Mouse (Mus musculus): ENCODE results near the gene Hoxc10. TPM values are rescaled to one million over a fixed set of nuclear protein-coding genes. Genes with fewer than 3 reads are reported as not detected.

Hoxc10 gene
- polyA plus RNA-seq, 1 experiment from 2014 or later = not detected

- no peak for ATAC-seq (ENCODE audit: low FRiP score)
- Histone ChIP-seq H3K27ac (ENCODE audit: low read depth, low read length) (no peak overlapping the region), H3K9ac (ENCODE audit: low read length) (no peak overlapping the region)
Observed at GRCm38 (mm10) chr15:103015406-103016166, 49.0 kb downstream of the Hoxc10 start.

GRCm38 (mm10) chr15:103018636-103019035 lies 52.0 kb downstream of the Hoxc10 start, which contains the start of gene Hoxc4:
TSS of gene Hoxc4 (plus strand) at chr15:103018934.
- H3K4me1 ChIP-seq (ENCODE audit: control insufficient read depth, insufficient read depth, low read length) = no peaks in the 10 kb centered on the region
- no peak within 1 kb of the TSS for H3K9ac ChIP-seq (ENCODE audit: low read length)
- ATAC-seq (ENCODE audit: low FRiP score) (no peak), DNase-seq (ENCODE audit: low spot score, missing footprints) (no peak)
- H3K36me3 ChIP-seq (ENCODE audit: control insufficient read depth, insufficient read depth, low read length) = no peaks in the 10 kb centered on the region
- H3K9me3 ChIP-seq (ENCODE audit: control insufficient read depth, low read length) = no peaks in the 10 kb centered on the region
- H3K27ac ChIP-seq (ENCODE audit: low read depth, low read length) = no peak within 1 kb of the TSS
- no peak within 1 kb of the TSS for H3K4me2 ChIP-seq
- H3K4me3 ChIP-seq (ENCODE audit: low read depth, low read length) = no peak within 1 kb of the TSS
- 2% methylated on average over 9 of the region's 9 CpGs for WGBS
- peaks cover 100% of the 10 kb centered on the region for H3K27me3 ChIP-seq (ENCODE audit: control insufficient read depth, insufficient read depth, low read length)

More at GRCm38 (mm10) chr15:103015406-103016166, 49.0 kb downstream of the Hoxc10 start:
- Histone ChIP-seq H3K27me3 (ENCODE audit: control insufficient read depth, insufficient read depth, low read length) (peaks cover 99% of the 10 kb centered on the region), H3K9me3 (ENCODE audit: control insufficient read depth, low read length) (no peaks in the 10 kb centered on the region), H3K4me2 (no peak overlapping the region), H3K4me3 (ENCODE audit: low read depth, low read length) (no peak overlapping the region), H3K36me3 (ENCODE audit: control insufficient read depth, insufficient read depth, low read length) (no peaks in the 10 kb centered on the region), H3K4me1 (ENCODE audit: control insufficient read depth, insufficient read depth, low read length) (no peaks in the 10 kb centered on the region)
- under 1% methylated on average over 19 of the region's 19 CpGs for WGBS
- DNase-seq (ENCODE audit: low spot score, missing footprints) = no peak

- DNase-seq (ENCODE audit: low spot score, missing footprints) (no peak), ATAC-seq (ENCODE audit: low FRiP score) (no peak)
- Histone ChIP-seq H3K36me3 (ENCODE audit: control insufficient read depth, insufficient read depth, low read length) (no peaks in the 10 kb centered on the region), H3K27me3 (ENCODE audit: control insufficient read depth, insufficient read depth, low read length) (peaks cover 100% of the 10 kb centered on the region), H3K4me3 (ENCODE audit: low read depth, low read length) (no peak overlapping the region), H3K9me3 (ENCODE audit: control insufficient read depth, low read length) (no peaks in the 10 kb centered on the region), H3K4me1 (ENCODE audit: control insufficient read depth, insufficient read depth, low read length) (no peaks in the 10 kb centered on the region), H3K9ac (ENCODE audit: low read length) (no peak overlapping the region), H3K27ac (ENCODE audit: low read depth, low read length) (no peak overlapping the region), H3K4me2 (no peak overlapping the region)
- under 1% methylated on average over 8 of the region's 8 CpGs for WGBS
Observed at GRCm38 (mm10) chr15:103020899-103021418, 54.4 kb downstream of the Hoxc10 start.

MicroRNAs encoded within 50 kb of the gene (microRNA counts, 519-probe panel; counts per million panel counts)
- microRNA mmu-miR-615-3p (not detected), microRNA mmu-miR-615-5p (not detected)

Small RNA genes lying within 50 kb of the gene (microRNA-seq; reads per million reads assigned to microRNA genes)
- not detected for gene Mir196a-2
- gene Mir615 = 9.9 reads per million, percentile 30 among the genes with 10 or more reads in this experiment

Other genes starting within 250 kb of the Hoxc10 start
- gene Calcoco1, start 244.6 kb upstream of the Hoxc10 start, polyA plus RNA-seq (2014; fragmentation: Nextera tagmentation; extraction: Ambion mirVana) = 27.5 and 28.3 TPM in 2 replicates
- 0.11 and 0.15 TPM in 2 replicates for gene Hoxc13, start 45.7 kb upstream of the Hoxc10 start, polyA plus RNA-seq (2014; fragmentation: Nextera tagmentation; extraction: Ambion mirVana)
- not detected in 2 replicates for gene Hoxc12, start 30.0 kb upstream of the Hoxc10 start, polyA plus RNA-seq (2014; fragmentation: Nextera tagmentation; extraction: Ambion mirVana)
- not detected in 2 replicates for gene Hoxc11, start 12.4 kb upstream of the Hoxc10 start, polyA plus RNA-seq (2014; fragmentation: Nextera tagmentation; extraction: Ambion mirVana)
- gene Hoxc5, start 647 bp downstream of the Hoxc10 start, polyA plus RNA-seq (2014; fragmentation: Nextera tagmentation; extraction: Ambion mirVana) = not detected in 2 replicates
- not detected in 2 replicates for gene Hoxc9, start 9.6 kb downstream of the Hoxc10 start, polyA plus RNA-seq (2014; fragmentation: Nextera tagmentation; extraction: Ambion mirVana)
- gene Hoxc8, start 23.8 kb downstream of the Hoxc10 start, polyA plus RNA-seq (2014; fragmentation: Nextera tagmentation; extraction: Ambion mirVana) = not detected in 2 replicates
- not detected in 2 replicates for gene Hoxc6, start 31.5 kb downstream of the Hoxc10 start, polyA plus RNA-seq (2014; fragmentation: Nextera tagmentation; extraction: Ambion mirVana)
- not detected in 2 replicates for gene Hoxc4, start 52.1 kb downstream of the Hoxc10 start, polyA plus RNA-seq (2014; fragmentation: Nextera tagmentation; extraction: Ambion mirVana)
- 26.5 and 27.2 TPM in 2 replicates for gene Smug1, start 200.3 kb downstream of the Hoxc10 start, polyA plus RNA-seq (2014; fragmentation: Nextera tagmentation; extraction: Ambion mirVana)

All from midbrain, embryonic 11.5 days (tissue).